Mouse (Mus musculus) erythroblast, embryonic 14.5 days (primary cell): ENCODE results near the gene Ccdc180.

Source experiments
- GATA1 ChIP-seq: IDR thresholded peaks from 2 replicates; pipeline ENCODE4 v1.6.1; 2012; ENCODE audit warnings: low read length, inconsistent platforms, mixed read lengths
- TAL1 ChIP-seq: IDR thresholded peaks from 3 replicates; pipeline ENCODE4 v1.6.1; 2012; ENCODE audit warnings: low read length, inconsistent platforms, mixed read lengths

- TF ChIP-seq GATA1 (no peak), TAL1 (no peak)
Measured at GRCm38 (mm10) chr4:45889487-45889886, 616 bp upstream of the Ccdc180 start.
